Mouse (Mus musculus): ENCODE results near the gene Rgs17.

Rgs17 gene

GRCm38 (mm10) chr10:5826336-5827025 is 95.7 kb downstream of the Rgs17 start:
- no peak for ATAC-seq (ENCODE audit: insufficient number of reproducible peaks, low FRiP score, low TSS enrichment)

GRCm38 (mm10) chr10:5824779-5825178 is 97.4 kb downstream of the Rgs17 start:
- peak; percentile 19; the same call in 1 of the 2 replicates for ATAC-seq (ENCODE audit: insufficient number of reproducible peaks, low FRiP score, low TSS enrichment)

DNA sequence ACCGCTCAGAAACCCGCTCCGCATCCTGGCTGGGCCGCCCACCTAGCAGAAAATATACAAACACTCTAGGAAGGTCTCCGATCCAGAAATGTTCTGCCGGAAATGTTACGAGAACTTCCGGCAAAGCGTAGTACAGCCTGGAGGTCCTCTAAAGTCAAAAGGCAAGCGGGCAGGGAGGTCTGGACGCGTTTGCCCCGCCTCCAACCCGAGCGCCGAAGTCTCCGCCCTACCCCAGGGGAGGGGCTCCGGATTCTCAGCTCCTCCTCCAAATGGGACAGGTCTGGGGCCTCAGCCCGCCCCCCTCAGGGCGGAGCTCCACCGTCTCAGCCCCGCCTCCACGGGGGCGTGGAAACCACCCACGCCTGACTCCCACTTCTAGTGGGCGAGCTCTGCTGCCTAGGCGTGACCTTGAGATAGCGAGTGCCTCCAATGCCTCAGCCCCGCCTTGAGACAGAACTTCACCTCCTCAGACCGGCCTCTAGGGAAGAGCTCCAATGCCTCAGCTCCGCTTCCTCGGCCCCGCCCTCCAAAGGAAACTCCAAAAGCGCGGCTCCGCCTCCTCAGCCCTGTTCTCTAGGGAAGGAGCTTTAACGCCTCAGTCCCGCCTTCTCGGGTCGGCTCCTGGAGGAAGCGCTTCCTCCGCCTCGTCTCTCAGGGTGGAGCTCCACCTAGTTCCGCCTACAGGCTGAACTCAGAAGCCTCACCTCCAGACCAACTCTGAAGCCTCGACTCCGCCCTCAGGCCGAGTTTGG is 98.3 kb downstream of the Rgs17 start, which contains the start of gene Mtrf1l:
Mtrf1l (minus strand) TSS at position 171 of the 752 bp plus-strand sequence.
- peak; percentile 96 for ATAC-seq (ENCODE audit: insufficient number of reproducible peaks, low FRiP score, low TSS enrichment)

GRCm38 (mm10) chr10:5823291-5823739 is 98.9 kb downstream of the Rgs17 start:
- peak; percentile 21; the same call in 1 of the 2 replicates for ATAC-seq (ENCODE audit: insufficient number of reproducible peaks, low FRiP score, low TSS enrichment)

DNA sequence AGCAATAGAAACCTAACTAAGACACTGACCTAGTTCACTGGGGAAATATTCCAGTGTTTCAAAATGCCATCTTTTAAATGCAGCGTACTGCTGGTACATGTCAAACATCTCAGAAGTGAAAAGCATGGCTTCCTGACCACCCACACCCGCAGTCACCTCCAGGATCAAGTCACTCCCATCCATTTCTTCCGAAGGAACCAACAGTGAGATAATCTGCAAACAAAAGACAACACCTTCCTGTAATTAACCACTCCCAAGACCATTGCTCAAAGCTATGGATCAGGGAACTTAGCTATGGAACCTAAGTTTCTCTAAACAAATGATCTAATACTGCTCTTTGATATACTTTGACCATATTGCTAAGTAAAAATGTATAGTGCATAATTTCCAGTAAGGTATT is 103.4 kb downstream of the Rgs17 start:
- ATAC-seq (ENCODE audit: insufficient number of reproducible peaks, low FRiP score, low TSS enrichment) = no peak

DNA sequence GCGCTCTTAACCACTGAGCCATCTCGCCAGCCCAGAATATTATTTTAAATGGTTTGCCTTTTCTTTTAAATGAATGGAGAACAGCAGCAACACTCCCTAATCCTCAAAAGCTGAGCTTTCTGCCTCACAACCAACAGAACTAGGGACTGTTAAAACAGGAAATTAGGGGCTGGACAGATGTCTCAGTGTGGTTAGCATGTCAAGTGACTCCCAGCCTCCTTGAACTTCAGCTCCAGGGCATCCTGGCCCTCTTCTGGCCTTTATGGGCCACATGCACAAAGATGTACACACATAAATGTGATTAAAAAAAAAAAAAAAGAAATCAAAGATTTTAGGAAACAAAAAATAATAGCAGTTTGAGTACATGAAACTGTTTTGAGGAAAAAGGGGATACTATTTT is 106.2 kb downstream of the Rgs17 start:
- no peak for ATAC-seq (ENCODE audit: insufficient number of reproducible peaks, low FRiP score, low TSS enrichment)

DNA sequence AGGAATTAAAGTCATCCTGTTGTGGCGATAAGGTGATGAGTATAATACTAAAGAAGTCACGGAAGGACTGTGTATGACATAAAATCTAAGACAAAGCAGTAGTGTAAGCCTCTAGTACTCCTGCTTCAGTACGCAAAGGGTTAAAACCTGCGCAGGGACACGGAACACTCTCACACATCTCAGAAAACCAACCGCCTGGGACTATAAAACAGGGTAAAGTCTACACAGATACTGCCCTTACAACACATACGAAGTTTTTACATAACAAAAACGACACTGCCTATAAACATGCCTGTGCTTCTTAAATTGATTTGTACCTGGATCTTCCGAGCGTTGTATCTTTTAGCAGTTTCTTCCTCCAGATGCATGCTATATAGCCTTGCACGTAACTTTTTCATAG is 108.5 kb downstream of the Rgs17 start:
- ATAC-seq (ENCODE audit: insufficient number of reproducible peaks, low FRiP score, low TSS enrichment) = no peak

GRCm38 (mm10) chr10:5807683-5808082 is 114.5 kb downstream of the Rgs17 start:
- ATAC-seq (ENCODE audit: insufficient number of reproducible peaks, low FRiP score, low TSS enrichment) = no peak

DNA sequence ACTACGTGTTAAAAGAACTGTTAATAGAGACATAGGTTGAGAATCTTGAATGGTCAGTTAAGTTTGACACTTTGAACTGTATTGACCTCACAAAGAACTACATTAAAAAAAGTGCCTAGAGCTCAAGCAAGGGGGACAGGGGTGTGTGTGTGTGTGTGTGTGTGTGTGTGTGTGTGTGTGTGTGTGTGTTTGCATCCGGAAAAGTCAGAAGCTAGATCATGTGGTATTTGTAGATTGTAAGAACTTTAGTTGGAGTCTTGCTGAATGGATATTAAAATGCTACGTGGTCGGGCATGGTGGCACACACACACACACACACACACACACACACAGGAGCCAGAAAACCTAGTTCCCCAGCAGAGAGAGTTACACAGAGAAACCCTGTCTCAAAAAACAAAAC is 115.2 kb downstream of the Rgs17 start:
- ATAC-seq (ENCODE audit: insufficient number of reproducible peaks, low FRiP score, low TSS enrichment) = no peak

- ATAC-seq (ENCODE audit: insufficient number of reproducible peaks, low FRiP score, low TSS enrichment) = no peak
Measured at GRCm38 (mm10) chr10:5806416-5806815, 115.8 kb downstream of the Rgs17 start.

GRCm38 (mm10) chr10:5805731-5806307 is 116.4 kb downstream of the Rgs17 start:
- peak; percentile 93 for ATAC-seq (ENCODE audit: insufficient number of reproducible peaks, low FRiP score, low TSS enrichment)

- ATAC-seq (ENCODE audit: insufficient number of reproducible peaks, low FRiP score, low TSS enrichment) = peak; percentile 91
Measured at GRCm38 (mm10) chr10:5805243-5805730, 116.9 kb downstream of the Rgs17 start, which contains the start of gene Fbxo5. Gene Fbxo5, minus strand, starts transcription at chr10:5805600.

DNA sequence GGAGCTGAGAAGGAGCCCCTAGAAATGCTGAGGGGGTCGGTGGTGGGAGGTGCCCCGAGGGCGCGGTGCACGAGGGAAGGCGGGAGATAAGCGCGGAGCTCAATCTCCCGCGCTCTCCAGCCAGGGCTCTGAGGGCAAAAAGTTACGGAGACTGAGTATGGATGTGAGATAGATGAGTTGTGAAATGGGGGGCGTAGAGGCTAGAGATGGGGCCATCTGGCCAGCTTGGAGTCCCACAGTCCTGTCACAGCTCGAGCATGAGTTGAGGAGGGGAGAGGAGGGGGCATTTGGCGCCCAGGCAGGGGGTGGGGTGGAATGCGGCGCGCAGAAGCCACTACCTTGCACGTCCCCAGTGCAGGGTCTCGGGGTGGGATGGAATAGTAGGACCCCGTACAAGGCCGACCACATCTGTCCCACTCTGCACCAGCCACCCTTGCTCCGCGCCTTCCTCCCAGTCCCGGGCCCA is 117.5 kb downstream of the Rgs17 start:
- no peak; the same call in 1 of the 2 replicates for ATAC-seq (ENCODE audit: insufficient number of reproducible peaks, low FRiP score, low TSS enrichment)

DNA sequence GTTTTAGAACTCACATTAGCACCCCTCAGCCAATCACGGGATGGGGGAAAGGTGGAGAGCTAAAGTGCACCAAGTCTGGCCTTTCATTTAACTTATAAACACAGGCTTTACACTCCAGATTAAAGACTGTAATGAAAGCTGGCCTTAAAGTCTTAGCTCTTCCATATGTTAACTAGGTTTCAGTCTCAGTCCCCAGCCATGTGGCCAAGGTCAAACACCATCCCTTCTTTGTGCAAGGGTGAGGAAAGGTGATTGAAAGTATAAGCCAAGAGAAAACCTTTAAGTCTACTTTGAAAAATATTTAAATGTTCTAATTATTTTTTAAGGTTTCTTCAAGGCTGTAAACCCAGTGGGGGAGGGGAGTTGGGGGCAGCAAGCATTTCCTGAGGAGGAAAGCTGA is 118.5 kb downstream of the Rgs17 start:
- no peak for ATAC-seq (ENCODE audit: insufficient number of reproducible peaks, low FRiP score, low TSS enrichment)

DNA sequence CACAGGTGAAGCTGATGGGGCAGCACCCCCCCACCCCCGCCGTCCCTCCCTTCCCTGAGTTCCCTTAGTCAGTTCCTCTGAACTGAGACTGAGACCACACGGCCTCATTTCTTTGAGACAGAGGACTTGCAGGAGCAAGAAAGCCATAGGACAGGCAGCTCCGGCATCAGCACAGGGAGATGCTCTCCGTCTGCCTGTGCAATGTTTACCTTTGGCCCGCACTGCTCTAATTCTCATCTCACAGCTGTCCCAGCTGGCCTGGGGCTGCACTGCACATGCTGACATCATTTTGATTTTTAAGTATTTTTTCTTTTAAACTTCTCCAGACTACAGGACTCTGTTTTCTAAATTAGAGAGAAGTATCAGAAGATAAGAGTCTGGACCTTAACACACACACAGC is 119.3 kb downstream of the Rgs17 start:
- no peak for ATAC-seq (ENCODE audit: insufficient number of reproducible peaks, low FRiP score, low TSS enrichment)

GRCm38 (mm10) chr10:5800490-5800889 is 121.7 kb downstream of the Rgs17 start:
- no peak for ATAC-seq (ENCODE audit: insufficient number of reproducible peaks, low FRiP score, low TSS enrichment)

DNA sequence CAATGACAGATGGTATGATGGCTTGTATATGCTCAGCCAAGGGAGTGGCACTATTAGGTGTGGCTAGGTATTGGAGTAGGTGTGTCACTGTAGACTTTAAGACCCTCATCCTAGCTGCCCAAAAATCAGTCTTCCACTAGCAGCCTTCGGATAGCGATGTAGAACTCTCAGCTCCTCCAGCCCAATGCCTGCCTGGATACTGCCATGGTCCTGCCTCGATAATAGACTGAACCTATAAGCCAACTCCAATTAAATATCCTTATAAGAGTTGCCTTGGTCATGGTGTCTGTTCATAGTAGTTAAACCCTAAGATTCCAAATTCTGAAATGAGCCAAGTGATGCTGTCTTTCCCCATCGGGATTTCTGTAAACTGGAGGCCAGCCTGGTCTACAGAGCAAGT is 124.1 kb downstream of the Rgs17 start:
- ATAC-seq (ENCODE audit: insufficient number of reproducible peaks, low FRiP score, low TSS enrichment) = no peak

DNA sequence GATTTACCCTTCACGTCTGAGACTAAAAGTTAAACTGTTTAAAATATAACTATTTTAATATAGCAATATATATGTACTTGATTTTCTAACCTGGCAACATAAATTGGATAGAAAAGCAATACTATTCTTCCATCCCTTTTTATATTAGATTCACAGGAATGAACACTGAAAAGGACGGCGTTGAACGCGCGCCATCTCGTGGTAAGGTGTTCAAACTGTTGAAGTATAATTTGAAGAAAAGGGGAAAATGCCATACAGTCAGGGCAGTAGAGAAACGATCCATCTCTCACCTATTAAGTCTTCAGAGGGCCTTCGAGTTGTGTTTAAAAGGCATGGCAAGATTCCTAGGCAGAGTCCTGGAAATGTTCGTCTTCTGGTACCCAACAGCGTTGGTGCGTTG is 131.5 kb downstream of the Rgs17 start:
- no peak for ATAC-seq (ENCODE audit: insufficient number of reproducible peaks, low FRiP score, low TSS enrichment)

DNA sequence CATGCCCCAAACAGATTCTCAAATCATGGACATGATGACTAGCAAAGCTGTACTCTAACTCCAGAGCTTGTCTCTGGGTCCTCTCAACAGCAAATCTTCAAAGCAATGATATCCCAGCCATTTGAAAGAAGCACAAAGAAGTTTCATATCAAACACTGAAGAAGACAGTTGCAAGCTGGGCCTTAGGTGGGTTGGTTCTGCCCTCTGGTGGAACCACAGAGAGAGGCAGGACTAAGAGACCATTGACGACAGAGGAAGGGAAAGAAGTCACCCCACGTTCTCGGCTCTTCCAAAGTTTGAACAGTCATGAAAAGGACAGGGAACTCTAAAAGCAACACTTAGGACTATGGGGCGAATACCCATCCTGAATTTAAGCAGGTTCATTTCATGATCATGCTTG is 135.3 kb downstream of the Rgs17 start:
- no peak for ATAC-seq (ENCODE audit: insufficient number of reproducible peaks, low FRiP score, low TSS enrichment)
